Mouse (Mus musculus) MEL-GATA-1-ER (cell line): ENCODE data around the gene Plk5.

Experiments
- DNase-seq: peaks from one replicate; pipeline ENCODE4 v3.0.0-alpha.2; 2012; ENCODE audit warnings: low read depth; ENCODE audit errors: extremely low read depth

Plk5 gene

GRCm38 (mm10) chr10:80412656-80413541 is 56.6 kb downstream of the Plk5 start:
- DNase-seq: no peak
